Mouse (Mus musculus) kidney, adult 2 months (tissue): Measurements from ENCODE around the gene Cacnb4.

ENCODE experiments used
- CTCF ChIP-seq: fragments of 200-500 bp; conservative IDR thresholded peaks from 2 replicates; pipeline ENCODE4 v1.5.1; 2011; ENCODE audit warnings: low read depth, mild to moderate bottlenecking, control low read depth, low read length, moderate library complexity, mixed read lengths; ENCODE audit not compliant: insufficient read depth, insufficient read length
- POLR2A ChIP-seq: fragments of 200-500 bp; IDR thresholded peaks from one replicate; pipeline ENCODE4 v1.6.1; 2011; ENCODE audit warnings: low read depth, low read length, control low read depth

DNA sequence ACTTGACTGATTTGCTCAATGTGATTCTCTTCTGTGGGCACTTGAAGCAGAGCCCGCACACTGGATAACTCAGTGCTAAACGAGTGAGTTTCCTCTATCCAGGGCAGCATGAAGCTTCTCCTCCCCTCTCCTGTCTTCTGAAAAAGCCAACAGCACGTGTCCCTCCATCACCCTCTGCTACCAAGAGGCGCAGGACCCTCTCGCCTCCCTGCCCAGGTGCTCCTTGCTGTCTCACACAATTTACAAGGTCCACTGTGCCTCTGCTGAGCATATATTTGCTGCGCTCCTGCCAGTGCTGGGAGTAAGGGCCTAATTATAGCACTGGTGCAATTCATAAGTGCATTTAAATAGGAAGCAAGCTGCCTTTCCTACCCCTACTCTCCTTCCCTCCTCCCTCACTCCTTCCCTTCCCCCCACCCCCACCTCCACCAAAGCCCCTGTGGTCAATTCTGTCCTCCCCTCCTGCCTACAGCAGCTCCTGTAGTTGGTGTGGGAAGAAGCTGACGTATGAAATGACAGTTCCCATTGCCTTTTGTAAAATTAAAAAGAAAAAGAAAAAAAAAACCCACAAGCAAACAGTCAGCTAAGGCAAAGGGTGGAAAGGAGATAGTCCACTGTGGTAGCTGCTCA lies 86.2 kb downstream of the Cacnb4 start:
- no peak for TF ChIP-seq CTCF
- TF ChIP-seq POLR2A, result no peak
